In genomic region chr9:54916401-54916800, GRCm38 (mm10) we compare ENCODE assay signal across 8 mouse cellular contexts. TPM values are rescaled to one million over a fixed set of nuclear protein-coding genes. Genes with fewer than 3 reads are reported as not detected.
DNase-seq lines count a peak whose midpoint lies in the region; ATAC-seq and TF ChIP-seq lines count a peak whose summit lies in the region.

No protein-coding gene starts in this region.

- H3K4me3 ChIP-seq in cerebellum, adult 2 months (replicated peaks; ENCODE audit: insufficient read depth, low read depth, low read length): peak overlapping the region; percentile 86
- H3K4me3 ChIP-seq in limb, embryonic 15.5 days: peak overlapping the region; percentile 67

- no peaks in the 10 kb centered on the region for H3K9me3 ChIP-seq in limb, embryonic 15.5 days

- TF ChIP-seq CTCF in cerebellum, adult 2 months (IDR thresholded peaks at IDR 0.05; ENCODE audit: borderline replicate concordance, insufficient read depth, low read depth, low read length): no peak

- TF ChIP-seq POLR2A in cerebellum, adult 2 months (IDR thresholded peaks at IDR 0.05; ENCODE audit: borderline replicate concordance, insufficient read depth, low read length): no peak

- peak overlapping the region; percentile 86 for H3K4me2 ChIP-seq in limb, embryonic 15.5 days

- peak; percentile 12 to 13 for DNase-seq in cerebellum, adult 2 months
- DNase-seq in cerebellum, adult 11 months: no peak
- peak; percentile 12 for DNase-seq in thymus, postnatal 4 days
- DNase-seq in thymus, postnatal 36 days: no peak
- no peak for DNase-seq in right cerebral cortex, postnatal 25 days
- DNase-seq in spleen, postnatal 14 days (ENCODE audit: low spot score in 2 of 2): no peak
- no peak for DNase-seq in right cerebral cortex, adult 18-20 months

- no peak overlapping the region for H3K9ac ChIP-seq in limb, embryonic 15.5 days

- H3K36me3 ChIP-seq in limb, embryonic 15.5 days: peaks cover 7% of the 10 kb centered on the region; the same call in 1 of the 2 replicates

- no peaks in the 10 kb centered on the region for H3K27me3 ChIP-seq in cerebellum, adult 2 months (ENCODE audit: control insufficient read depth, insufficient read depth, low read length)
- H3K27me3 ChIP-seq in limb, embryonic 15.5 days: no peaks in the 10 kb centered on the region

- 77% methylated on average over 8 of the region's 8 CpGs for WGBS in cerebellum, adult 2 months
- 75% methylated on average over 8 of the region's 8 CpGs for WGBS in limb, embryonic 15.5 days

- no peak overlapping the region for H3K27ac ChIP-seq in cerebellum, adult 2 months (ENCODE audit: insufficient read depth, low read length)
- no peak overlapping the region for H3K27ac ChIP-seq in limb, embryonic 15.5 days

- no peak for ATAC-seq in limb, embryonic 15.5 days (ENCODE audit: insufficient number of reproducible peaks, low FRiP score, low TSS enrichment, low read depth)

- H3K4me1 ChIP-seq in cerebellum, adult 2 months (ENCODE audit: control insufficient read depth, insufficient read depth, low read length): no peaks in the 10 kb centered on the region
- peaks cover 10% of the 10 kb centered on the region; the same call in 1 of the 2 replicates for H3K4me1 ChIP-seq in limb, embryonic 15.5 days

RNA-seq across cellular contexts. Expression of gene Hykk, which starts 0.7 kb away (rescaled TPM):
- 1.4 and 1.6 TPM in 2 replicates for polyA plus RNA-seq in cerebellum, adult 2 months (2012; rRNA removed)
- 4.3 and 5.0 TPM in 2 replicates for polyA plus RNA-seq in limb, embryonic 15.5 days (2015; fragmentation: Nextera tagmentation; extraction: Ambion mirVana)

RNA-seq across cellular contexts. Expression of gene Psma4, which starts 34.2 kb away (rescaled TPM):
- polyA plus RNA-seq in cerebellum, adult 2 months (2012; rRNA removed): 148 and 156 TPM in 2 replicates
- 289 and 291 TPM in 2 replicates for polyA plus RNA-seq in limb, embryonic 15.5 days (2015; fragmentation: Nextera tagmentation; extraction: Ambion mirVana)

RNA-seq across cellular contexts. Expression of gene AY074887, which starts 34.4 kb away (rescaled TPM):
- polyA plus RNA-seq in cerebellum, adult 2 months (2012; rRNA removed): not detected in 2 replicates
- polyA plus RNA-seq in limb, embryonic 15.5 days (2015; fragmentation: Nextera tagmentation; extraction: Ambion mirVana): 0.79 and 1.00 TPM in 2 replicates

RNA-seq across cellular contexts. Expression of gene Ireb2, which starts 52.8 kb away (rescaled TPM):
- polyA plus RNA-seq in cerebellum, adult 2 months (2012; rRNA removed): 28.0 and 30.1 TPM in 2 replicates
- 23.2 and 26.6 TPM in 2 replicates for polyA plus RNA-seq in limb, embryonic 15.5 days (2015; fragmentation: Nextera tagmentation; extraction: Ambion mirVana)

Comparison
In these comparisons a context has a peak if more than half of its experiments do, and no peak if none do; other contexts are left out.
1. DNase-seq: peak in cerebellum, adult 2 months (2 of 2) and thymus, postnatal 4 days (single experiment); none in cerebellum, adult 11 months (single experiment), thymus, postnatal 36 days (0 of 2), right cerebral cortex, postnatal 25 days (single experiment), spleen, postnatal 14 days (0 of 2) and right cerebral cortex, adult 18-20 months (single experiment).